Mouse (Mus musculus): ENCODE results near the gene Lrch1.

Gene Lrch1

DNA sequence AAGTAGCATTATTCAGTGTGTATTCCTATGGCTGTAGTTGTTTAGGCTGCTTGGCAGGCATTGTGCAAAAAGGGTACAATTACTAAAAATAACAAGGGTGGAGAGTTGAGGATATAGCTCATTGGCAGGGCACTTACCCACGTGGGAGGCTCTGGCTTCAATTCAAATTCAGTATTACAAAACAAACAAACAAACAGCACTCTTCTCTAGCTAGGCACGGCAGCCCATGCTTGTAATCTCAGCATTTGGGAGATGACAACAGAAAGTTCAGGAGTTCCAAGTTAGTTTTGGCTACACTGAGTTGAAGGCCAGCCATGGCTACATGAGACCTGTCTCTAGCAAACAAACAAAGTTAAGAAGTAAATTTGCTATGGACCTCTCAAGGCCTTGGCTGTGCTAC lies 9.0 kb upstream of the Lrch1 start:
- ChIA-PET POLR2A (no interaction called here), CTCF (interaction anchor here in 1 of 4 experiments (1.1 kb wide), 1 partner anchor 8 kb away, joined by 3 read pairs; no protein-coding TSS in a partner anchor)

DNA sequence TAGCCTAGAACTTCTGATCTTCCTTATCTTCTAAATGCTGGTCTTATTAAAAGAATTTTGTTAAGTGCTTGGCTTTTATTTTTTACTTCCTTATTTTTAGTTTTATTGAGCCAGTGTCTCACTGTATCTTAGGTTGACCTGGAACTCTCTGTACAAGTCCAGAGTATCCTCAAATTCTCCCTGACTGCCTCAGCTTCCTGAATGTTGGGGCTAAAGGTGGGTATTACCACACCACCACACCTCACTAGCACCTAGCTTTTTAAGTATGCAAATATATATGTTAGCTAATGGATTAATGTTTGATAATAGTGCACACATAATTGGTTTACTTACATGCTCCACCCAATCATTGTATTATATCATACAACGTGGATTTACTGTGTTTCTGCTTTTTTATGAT lies 8.6 kb upstream of the Lrch1 start:
- CTCF ChIA-PET, result no interaction called here
- POLR2A ChIA-PET, result interaction anchor here in 1 of 4 experiments (0.7 to 0.8 kb wide), 2 partner anchors 9 to 76 kb away, joined by 3 to 5 read pairs; partner anchors contain the start of gene Lrch1

DNA sequence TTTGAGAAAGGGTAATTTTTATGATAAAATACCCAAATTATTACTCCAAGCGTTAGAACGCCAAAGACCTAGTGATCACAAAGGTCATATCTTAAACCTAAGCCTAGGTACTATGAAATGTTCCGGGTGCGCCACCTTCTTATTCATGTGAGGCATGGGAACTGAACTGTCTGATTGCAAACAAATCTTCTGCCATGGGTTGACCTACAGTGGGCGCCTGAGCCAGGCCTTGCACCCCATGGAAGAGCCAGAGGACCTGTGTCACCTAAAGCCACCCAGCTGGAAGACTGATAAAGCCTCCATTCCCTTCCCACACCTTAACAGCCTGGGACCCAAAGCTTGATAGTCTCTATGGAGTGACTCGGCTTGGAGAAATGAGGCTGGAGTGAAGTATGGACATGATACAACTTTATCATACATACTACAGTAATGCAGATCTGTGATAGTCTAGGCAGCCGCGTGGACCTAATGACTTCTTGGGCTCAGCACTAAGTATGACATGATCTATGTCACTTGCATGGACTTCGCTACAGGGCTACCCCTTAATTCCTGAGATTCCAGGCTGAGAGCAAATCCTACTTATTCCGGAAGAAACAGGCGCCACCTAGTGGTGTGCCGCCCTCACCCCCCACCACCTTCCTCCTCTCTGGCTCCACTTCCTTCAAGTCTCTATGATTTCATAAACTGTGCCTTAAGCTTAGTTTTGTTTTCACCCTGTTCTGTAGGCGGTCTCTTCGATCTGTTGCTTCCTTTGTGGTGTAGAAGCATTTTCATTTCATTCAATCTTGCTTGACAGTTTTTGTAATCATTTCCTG lies 957 bp upstream of the Lrch1 start:
- ChIA-PET POLR2A (interaction anchor here in 2 of 4 experiments (0.7 to 2.1 kb wide), 13 partner anchors 9 to 1174 kb away, joined by 3 to 10 read pairs (median 3); no protein-coding TSS in a partner anchor), CTCF (interaction anchor here (0.5 to 1.4 kb wide), 25 partner anchors 8 to 1360 kb away, joined by 3 to 14 read pairs (median 3); no protein-coding TSS in a partner anchor)

DNA sequence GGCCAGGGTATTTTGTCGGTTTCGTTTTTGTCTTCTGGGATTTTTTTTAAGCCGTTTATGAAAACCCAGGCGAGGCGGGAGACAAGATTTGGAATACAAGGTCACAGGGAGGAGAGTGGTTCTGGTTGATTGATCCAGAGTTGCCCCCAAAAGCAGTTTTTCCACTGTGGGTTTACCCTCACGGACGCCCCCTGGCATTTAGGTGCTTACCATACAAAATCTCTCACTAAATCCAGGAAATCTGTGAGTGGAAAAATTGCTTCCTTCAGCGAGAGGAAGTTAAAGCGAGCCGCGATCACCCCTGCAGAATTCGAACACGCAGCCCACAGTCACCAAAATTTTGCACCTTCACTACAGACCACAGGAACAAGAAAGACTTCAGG lies 329 bp upstream of the Lrch1 start:
- ChIA-PET CTCF (interaction anchor here in 3 of 4 experiments (0.6 to 1.0 kb wide), 5 partner anchors 25 to 887 kb away, joined by 3 to 4 read pairs (median 3); no protein-coding TSS in a partner anchor), POLR2A (interaction anchor here in 3 of 4 experiments (0.9 to 2.8 kb wide), 21 partner anchors 8 to 211 kb away, joined by 3 to 15 read pairs (median 3); no protein-coding TSS in a partner anchor)

DNA sequence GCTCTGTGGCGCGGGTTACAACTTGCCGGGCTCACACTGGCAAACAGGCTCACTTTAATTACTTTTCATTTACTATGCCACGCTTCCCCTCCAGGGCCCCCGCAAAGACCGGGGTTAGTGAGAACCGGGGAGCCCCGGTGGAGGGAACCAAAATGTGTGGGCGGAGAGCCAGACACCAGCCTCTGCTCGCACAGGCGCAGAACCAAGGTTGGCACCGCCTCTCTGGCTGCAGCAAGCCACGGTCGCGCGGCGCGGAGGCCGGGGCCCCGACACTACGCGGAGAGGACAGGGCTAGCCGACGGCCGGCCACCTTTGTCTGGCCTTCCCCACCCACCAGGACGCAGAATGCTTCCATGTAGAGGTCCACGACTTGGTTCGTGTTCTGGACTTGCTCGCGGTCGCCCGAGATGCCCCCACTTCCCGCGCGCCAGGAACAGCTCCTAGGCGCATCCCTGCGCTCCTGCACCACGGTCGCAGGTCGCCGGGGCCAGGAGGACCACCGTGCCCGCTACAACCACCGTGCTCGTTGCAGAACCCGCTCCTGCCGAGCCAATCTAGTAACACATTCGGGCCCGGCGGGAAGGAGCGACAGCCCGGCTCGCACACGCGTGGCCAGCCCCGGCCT lies 813 bp downstream of the Lrch1 start:
- POLR2A ChIA-PET, result interaction anchor here (0.7 to 2.8 kb wide), 28 partner anchors 7 to 215 kb away, joined by 3 to 15 read pairs (median 4); partner anchors contain the start of genes Esd (in 1 of the 4) and Rubcnl (in 1 of the 4)

DNA sequence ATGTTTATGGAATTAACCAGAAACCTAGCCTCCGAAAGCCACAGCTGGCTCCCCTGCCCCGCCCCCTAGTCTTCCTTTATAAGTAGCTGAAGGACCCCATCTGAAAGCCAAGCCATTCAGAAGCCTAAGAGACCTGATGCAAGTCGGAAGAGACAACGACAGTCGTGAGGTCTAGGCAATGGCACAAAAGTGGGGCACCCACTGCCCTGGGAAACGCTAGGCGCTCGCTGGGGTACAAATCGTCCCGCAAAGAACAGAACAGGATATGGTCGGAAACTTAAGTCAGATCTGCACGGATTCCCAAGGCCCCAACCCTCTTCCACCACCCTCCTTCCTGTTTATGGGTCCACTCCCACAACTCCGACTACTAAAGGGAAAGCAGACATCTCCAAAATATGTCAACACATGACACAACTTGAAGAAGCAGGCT lies 1.3 kb downstream of the Lrch1 start:
- ChIA-PET CTCF (no interaction called here), POLR2A (interaction anchor here in 3 of 4 experiments (0.7 to 2.8 kb wide), 18 partner anchors 10 to 214 kb away, joined by 3 to 15 read pairs (median 4); partner anchors contain the start of genes Esd (in 1 of the 3) and Rubcnl (in 1 of the 3))

More for the DNA sequence above, 813 bp downstream of the Lrch1 start:
- CTCF ChIA-PET, result no interaction called here

DNA sequence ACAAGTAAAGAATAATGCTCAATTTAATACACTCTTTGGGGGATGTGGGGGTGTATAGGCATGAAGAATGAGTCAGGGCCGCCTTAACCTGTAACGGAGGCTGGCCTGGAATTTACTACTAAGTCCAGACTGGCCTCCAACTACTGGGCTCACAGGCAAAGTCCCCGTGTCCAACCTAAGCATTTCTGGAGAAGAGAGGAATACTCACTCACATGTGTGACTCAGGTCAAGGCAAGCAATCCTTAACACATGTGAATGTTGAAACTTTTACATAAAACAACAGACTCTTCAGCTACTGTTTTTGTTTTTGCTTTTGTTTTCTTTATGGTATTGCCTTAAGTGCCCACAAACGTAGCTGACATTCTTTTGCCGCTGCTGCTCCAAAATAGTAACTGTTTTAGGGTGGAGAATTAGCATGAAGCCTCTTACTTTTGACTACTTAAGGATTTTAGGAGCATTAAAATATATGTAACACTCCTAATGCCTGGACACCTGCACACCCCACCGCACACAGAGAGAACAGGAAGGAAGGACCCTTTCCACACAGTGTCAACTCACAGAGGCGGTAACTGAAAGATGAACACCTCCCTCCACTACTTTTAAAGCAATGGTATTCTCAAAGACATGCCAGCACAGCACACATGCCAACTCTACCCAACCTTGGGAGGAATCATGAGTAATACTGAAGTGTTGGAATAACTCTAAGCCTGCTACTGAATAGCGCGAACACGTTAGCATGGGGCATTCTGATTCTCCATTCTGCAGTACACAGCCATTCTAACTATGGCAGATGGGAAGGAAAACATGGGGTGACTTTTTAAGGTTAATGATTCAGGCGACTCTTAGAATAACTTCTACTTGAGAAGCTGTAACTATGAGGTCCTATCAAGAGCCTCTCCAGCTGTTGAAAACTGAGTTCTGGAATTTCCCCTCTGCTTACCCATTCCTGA lies 2.1 kb downstream of the Lrch1 start:
- CTCF ChIA-PET, result no interaction called here

DNA sequence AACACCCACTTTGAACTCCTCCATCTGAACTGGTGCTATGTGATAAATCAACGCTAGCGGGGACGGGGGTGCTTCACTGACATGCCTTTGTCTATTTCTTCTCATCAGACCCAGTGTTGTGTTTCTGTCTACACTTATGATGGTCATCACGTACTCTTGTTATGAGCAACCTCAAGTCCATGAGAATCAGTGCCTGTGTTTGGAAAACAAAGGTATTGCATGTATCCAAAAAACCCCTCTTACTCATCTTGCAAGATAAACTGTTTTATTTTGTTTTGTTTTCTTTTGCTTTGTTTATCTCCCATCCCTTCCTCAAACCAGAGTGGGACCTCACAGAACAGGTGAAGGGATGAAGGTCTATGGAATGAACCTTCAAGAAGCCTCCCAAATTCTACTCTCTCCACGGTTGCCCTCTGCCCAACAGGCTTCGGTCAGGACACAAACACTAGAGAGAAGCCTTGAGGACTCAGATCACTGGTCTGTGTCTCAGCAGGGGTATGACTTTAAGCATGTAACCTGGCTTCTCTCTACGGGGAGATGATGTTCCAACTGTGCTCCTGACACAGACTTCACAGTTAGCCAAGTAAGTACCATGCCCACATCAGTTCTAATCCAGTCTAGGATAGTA lies 3.4 kb downstream of the Lrch1 start:
- ChIA-PET POLR2A (interaction anchor here in 2 of 4 experiments (0.8 kb wide), 2 partner anchors 10 kb away, joined by 3 read pairs; no protein-coding TSS in a partner anchor), CTCF (no interaction called here)

More for the DNA sequence above, 2.1 kb downstream of the Lrch1 start:
- POLR2A ChIA-PET, result interaction anchor here in 3 of 4 experiments (0.7 to 2.8 kb wide), 6 partner anchors 9 to 24 kb away, joined by 3 to 15 read pairs (median 6); no protein-coding TSS in a partner anchor

DNA sequence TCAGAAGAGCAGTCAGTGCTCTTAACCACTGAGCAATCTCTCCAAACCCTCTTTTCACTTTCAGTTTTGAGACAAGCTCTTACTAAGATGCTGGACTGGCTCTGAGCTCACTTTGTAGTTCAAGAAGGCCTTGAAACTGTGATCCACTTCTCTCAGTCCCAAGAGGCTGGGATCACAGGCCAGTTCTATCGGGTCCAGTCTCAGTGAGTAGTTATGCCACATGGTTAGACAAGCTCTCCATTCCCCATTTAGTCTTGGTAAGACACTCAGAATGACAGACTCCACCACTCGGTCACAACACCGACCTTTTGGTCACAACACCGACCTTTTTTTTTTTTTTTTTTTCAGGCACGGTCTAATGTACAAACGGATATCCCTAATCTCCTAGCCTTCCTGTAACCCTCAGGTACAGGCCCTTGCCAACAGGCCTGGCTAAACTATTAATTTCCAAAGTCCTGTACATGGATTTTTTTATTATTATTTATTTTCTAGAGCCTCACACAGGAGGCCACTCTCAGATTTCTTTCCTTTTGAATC lies 4.0 kb downstream of the Lrch1 start:
- ChIA-PET CTCF (interaction anchor here in 1 of 4 experiments (0.7 kb wide), 1 partner anchor 155 kb away, joined by 4 read pairs; no protein-coding TSS in a partner anchor), POLR2A (interaction anchor here in 2 of 4 experiments (0.7 to 0.8 kb wide), 3 partner anchors 9 to 891 kb away, joined by 3 to 11 read pairs (median 4); no protein-coding TSS in a partner anchor)

DNA sequence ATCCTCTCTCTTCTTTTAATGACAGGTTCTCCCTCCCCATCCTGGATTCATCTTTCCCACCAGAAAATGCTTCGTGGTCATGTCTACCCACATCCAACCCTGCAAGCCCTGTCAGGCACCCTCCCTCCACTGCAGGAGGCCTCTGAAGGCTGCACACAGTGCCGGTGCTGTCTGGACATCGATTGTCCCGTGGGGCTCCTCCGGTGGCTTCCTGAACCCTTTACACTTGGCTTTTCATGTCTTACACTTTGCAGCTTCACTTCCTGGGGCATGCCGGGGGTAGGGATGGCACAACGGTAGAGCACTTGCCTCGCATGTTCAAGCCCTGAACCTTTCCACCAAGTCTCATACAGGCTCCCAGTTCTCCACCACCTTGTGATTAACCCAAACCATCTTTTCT lies 4.7 kb downstream of the Lrch1 start:
- ChIA-PET POLR2A (interaction anchor here in 2 of 4 experiments (0.7 kb wide), 2 partner anchors 218 to 891 kb away, joined by 4 to 11 read pairs; no protein-coding TSS in a partner anchor), CTCF (interaction anchor here in 1 of 4 experiments (0.7 kb wide), 1 partner anchor 155 kb away, joined by 4 read pairs; no protein-coding TSS in a partner anchor)

DNA sequence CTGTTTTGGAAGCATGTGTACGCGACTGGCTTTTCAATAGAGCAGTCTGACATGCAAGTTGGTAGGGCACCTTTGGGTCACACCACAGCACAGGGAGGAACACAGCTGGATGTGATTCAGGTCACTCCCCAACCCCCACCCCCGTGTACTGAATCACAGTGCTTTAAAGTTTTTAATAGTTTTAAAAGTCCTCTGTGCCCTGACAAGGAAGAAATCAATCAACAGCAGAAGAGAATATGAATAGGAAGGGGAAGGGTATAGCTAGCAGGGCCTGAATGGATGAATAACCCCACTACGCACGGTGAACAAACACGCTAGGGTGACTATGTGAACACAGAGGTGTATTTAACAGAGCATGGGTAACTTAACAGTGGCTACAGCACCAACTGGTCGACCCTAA lies 6.1 kb downstream of the Lrch1 start:
- CTCF ChIA-PET, result interaction anchor here in 1 of 4 experiments (0.6 kb wide), 1 partner anchor 31 kb away, joined by 3 read pairs; no protein-coding TSS in a partner anchor
- POLR2A ChIA-PET, result interaction anchor here in 1 of 4 experiments (1.5 kb wide), 1 partner anchor 20 kb away, joined by 5 read pairs; no protein-coding TSS in a partner anchor

DNA sequence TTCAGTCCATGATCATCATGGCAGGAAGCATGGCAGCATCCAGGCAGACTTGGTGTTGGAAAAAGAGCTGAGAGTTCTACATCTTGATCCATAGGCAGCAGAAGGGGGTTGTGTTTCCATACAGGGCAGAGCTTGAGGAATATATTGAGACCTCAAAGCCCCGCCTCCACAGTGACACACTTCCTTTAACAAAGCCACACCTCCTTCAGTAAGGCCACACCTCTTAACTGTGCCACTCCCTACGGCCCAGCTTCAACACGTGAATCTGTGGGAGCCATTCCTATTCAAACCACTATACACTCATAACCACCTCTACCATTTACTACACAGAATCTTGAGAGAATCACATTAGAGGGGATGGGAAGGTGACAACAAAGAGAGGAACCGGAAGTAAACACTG lies 6.9 kb downstream of the Lrch1 start:
- ChIA-PET POLR2A (interaction anchor here in 2 of 4 experiments (0.8 to 1.5 kb wide), 4 partner anchors 8 to 19 kb away, joined by 3 to 5 read pairs (median 4); no protein-coding TSS in a partner anchor), CTCF (interaction anchor here in 2 of 4 experiments (0.6 kb wide), 3 partner anchors 8 to 30 kb away, joined by 3 read pairs; no protein-coding TSS in a partner anchor)

DNA sequence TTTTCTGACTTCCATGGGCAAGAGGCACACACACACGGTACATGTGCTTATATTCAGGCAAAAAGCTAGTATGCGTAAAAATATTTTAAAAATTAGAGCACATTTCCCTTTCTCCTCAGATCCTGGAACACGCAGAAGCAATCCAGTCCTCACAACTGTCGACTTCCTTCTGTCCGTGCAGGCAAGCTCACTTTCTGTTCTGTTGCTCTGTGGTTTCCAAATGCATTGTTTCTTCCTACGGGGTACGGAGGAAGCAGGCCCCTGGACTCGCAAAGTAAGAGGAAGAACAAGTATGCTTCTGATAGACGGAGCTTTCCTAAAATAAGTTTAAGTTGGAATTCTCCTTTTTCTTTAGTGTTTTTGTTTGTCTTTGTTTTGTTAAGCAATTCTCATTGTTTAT lies 8.3 kb downstream of the Lrch1 start:
- CTCF ChIA-PET, result no interaction called here
- POLR2A ChIA-PET, result interaction anchor here in 3 of 4 experiments (0.6 to 1.7 kb wide), 3 partner anchors 9 to 37 kb away, joined by 3 to 6 read pairs (median 3); partner anchors contain the start of gene Lrch1 (in 1 of the 3)

DNA sequence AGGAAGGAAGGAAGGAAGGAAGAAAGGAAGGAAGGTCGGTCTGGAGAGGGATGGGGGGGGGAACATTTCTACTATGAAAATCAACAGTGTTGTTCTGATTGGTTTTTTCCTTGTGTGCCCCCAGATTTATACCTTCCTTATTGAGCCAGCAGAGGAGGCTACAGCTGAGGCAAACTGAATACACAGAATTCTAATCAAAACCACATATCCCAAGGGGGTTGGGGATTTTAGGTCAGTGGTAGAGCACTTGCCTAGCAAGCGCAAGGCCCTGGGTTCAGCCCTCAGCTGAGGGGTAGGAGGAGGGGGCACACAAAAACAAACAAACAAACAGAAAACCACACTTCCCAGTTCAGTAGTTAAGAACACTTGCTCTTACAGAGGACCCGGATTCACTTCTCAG lies 8.8 kb downstream of the Lrch1 start:
- ChIA-PET POLR2A (interaction anchor here in 3 of 4 experiments (0.6 to 1.7 kb wide), 3 partner anchors 9 to 38 kb away, joined by 3 to 6 read pairs (median 3); partner anchors contain the start of gene Lrch1 (in 1 of the 3)), CTCF (no interaction called here)

DNA sequence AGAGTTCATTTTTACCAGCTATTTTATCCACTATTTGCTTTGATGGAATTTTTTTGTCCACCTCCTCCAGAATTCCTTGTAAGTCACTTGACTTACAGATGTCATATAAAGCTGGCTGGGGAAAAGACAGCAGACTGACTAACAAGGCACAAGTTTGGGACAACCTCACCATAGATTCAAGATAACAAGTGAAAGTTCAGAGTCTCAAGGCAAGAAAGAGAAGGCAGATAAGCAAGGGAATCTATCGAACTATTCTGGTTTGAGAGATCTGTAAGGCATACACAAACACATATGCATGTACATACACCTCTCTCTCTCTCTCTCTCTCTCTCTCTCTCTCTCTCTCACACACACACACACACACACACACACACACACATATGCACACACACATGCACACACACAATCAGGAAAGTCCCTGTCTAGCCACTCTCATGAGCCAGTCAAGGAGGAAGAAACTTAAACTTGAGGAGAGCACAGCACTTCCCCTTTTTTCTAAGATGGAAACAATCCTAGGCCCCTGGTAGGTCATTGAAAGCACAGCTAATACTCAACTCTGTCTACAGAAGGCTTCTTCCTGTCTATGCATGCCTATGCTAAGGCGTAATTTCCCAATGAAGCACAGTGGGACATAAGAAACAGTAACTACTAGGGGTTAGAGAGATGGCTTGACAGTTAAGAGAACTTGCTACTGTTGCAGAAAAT lies 11.0 kb downstream of the Lrch1 start:
- CTCF ChIA-PET, result interaction anchor here in 2 of 4 experiments (0.6 to 0.8 kb wide), 3 partner anchors 12 to 126 kb away, joined by 3 to 5 read pairs (median 5); no protein-coding TSS in a partner anchor
- POLR2A ChIA-PET, result interaction anchor here in 2 of 4 experiments (0.6 to 1.2 kb wide), 4 partner anchors 9 to 27 kb away, joined by 4 to 6 read pairs (median 4); partner anchors contain the start of gene Lrch1 (in 1 of the 2)

DNA sequence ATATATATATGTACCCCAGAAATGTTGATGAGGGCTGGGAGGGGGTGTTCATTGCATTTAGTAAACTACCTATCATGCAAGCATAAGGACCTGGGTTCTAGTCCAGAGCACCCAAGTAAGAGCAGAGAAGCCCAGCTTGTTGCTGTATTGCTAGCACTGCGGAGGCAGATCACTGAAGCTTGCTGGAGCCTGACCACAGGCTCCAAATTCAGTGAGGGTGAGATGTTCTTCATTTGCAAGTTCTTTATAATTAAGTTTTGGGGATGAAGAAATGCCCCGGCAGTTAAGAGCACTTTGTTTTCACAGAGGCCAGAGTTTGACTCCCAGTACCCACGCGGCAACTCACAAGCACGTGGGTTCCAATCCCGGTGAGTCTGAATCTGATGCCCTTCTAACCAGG lies 12.6 kb downstream of the Lrch1 start:
- ChIA-PET CTCF (no interaction called here), POLR2A (interaction anchor here in 3 of 4 experiments (0.8 to 3.4 kb wide), 15 partner anchors 9 to 131 kb away, joined by 3 to 19 read pairs (median 4); partner anchors contain the start of gene Lrch1 (in 2 of the 3))

Data from embryonic stem cell, embryonic (primary cell).